Mouse (Mus musculus): Measurements from ENCODE around the gene Slfn2. TPM values are rescaled to one million over a fixed set of nuclear protein-coding genes. Genes with fewer than 3 reads are reported as not detected.

The Slfn2 gene
- polyA plus RNA-seq, 1 experiment: 0.77 TPM

- no peak for TF ChIP-seq CTCF (IDR thresholded peaks at IDR 0.05; ENCODE audit: borderline replicate concordance, extremely low read depth, insufficient read depth, insufficient read length)
- no peak for TF ChIP-seq POLR2A (IDR thresholded peaks at IDR 0.05; ENCODE audit: borderline replicate concordance, extremely low read depth, insufficient read depth, insufficient read length, poor library complexity, severe bottlenecking)
- DNase-seq (ENCODE audit: low read depth): no peak
Observed at GRCm38 (mm10) chr11:83060412-83061020, 4.4 kb upstream of the Slfn2 start.

- TF ChIP-seq POLR2A (IDR thresholded peaks at IDR 0.05; ENCODE audit: borderline replicate concordance, extremely low read depth, insufficient read depth, insufficient read length, poor library complexity, severe bottlenecking) (no peak), CTCF (IDR thresholded peaks at IDR 0.05; ENCODE audit: borderline replicate concordance, extremely low read depth, insufficient read depth, insufficient read length) (no peak)
- DNase-seq (ENCODE audit: low read depth): no peak
Observed at GRCm38 (mm10) chr11:83061806-83062205, 3.1 kb upstream of the Slfn2 start.

GRCm38 (mm10) chr11:83063126-83063525 lies 1.8 kb upstream of the Slfn2 start:
- no peak for DNase-seq (ENCODE audit: low read depth)
- TF ChIP-seq CTCF (IDR thresholded peaks at IDR 0.05; ENCODE audit: borderline replicate concordance, extremely low read depth, insufficient read depth, insufficient read length): no peak
- TF ChIP-seq POLR2A (IDR thresholded peaks at IDR 0.05; ENCODE audit: borderline replicate concordance, extremely low read depth, insufficient read depth, insufficient read length, poor library complexity, severe bottlenecking): no peak

DNA sequence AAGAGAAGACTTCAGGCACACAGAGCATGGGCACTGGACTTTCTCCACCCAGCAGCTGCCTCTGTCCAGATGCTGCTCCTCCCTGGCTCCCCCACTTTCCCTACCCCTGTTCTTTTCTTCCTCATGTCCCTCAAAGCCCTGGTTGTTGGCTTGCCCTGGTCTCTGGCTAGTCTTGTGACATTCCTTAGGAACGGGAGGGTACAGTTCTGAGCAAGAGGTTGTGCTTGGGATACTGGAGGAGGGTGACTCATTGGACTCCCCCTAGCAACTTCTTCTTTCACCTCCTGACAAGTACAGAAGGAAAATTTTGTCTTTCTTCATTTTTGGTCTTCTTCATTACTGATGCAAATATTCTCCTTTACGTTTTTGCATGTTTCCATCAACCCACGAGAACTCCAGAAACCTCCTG lies 967 bp upstream of the Slfn2 start:
- no peak for DNase-seq (ENCODE audit: low read depth)
- TF ChIP-seq POLR2A (IDR thresholded peaks at IDR 0.05; ENCODE audit: borderline replicate concordance, extremely low read depth, insufficient read depth, insufficient read length, poor library complexity, severe bottlenecking) (no peak), CTCF (IDR thresholded peaks at IDR 0.05; ENCODE audit: borderline replicate concordance, extremely low read depth, insufficient read depth, insufficient read length) (no peak)

DNA sequence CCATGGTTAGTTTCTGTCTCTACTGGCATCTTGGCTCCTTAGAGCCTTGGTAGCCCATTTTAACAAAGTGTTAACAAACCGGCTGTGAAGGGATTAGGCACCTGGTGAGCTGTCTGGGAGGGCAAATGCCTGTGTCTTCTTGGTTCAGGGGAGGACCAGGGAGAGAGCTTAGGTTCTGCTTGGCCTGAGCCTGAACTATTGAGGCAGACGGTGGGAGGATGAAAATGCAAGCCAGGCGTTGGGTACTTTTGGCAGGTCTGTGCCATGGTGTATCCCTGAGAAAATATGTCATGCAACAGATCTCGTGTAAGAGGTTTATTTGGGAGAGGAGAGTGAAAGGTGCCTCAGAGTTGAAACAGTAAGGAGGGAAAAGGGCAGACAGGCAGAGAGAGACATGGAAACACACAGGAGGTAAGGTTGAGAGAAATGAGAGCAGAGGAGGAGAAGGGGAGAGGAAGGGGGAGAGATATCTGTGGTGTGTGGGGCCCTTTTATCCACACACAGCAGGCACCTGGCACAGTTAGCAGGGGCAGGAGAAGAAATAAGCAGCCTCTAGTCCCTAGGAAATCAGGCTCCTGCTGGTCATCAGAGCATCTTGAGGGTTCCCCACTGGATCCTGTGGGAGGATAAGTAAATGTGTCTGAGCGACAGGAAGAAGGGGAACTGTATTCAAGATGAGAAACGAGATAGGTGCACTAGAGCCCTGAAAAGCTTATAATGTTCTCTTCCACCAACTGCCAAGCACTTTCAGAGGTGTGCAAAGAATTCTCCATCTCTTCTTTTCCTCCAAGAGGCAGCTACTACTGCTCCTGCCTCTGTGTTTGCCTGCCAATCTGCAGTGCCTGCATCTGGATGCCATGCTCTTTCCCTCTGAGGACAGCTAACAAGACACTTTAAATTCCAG lies 781 bp downstream of the Slfn2 start:
- TF ChIP-seq POLR2A (IDR thresholded peaks at IDR 0.05; ENCODE audit: borderline replicate concordance, extremely low read depth, insufficient read depth, insufficient read length, poor library complexity, severe bottlenecking): no peak
- TF ChIP-seq CTCF (IDR thresholded peaks at IDR 0.05; ENCODE audit: borderline replicate concordance, extremely low read depth, insufficient read depth, insufficient read length): no peak
- peak; percentile 3 for DNase-seq (ENCODE audit: low read depth)

DNA sequence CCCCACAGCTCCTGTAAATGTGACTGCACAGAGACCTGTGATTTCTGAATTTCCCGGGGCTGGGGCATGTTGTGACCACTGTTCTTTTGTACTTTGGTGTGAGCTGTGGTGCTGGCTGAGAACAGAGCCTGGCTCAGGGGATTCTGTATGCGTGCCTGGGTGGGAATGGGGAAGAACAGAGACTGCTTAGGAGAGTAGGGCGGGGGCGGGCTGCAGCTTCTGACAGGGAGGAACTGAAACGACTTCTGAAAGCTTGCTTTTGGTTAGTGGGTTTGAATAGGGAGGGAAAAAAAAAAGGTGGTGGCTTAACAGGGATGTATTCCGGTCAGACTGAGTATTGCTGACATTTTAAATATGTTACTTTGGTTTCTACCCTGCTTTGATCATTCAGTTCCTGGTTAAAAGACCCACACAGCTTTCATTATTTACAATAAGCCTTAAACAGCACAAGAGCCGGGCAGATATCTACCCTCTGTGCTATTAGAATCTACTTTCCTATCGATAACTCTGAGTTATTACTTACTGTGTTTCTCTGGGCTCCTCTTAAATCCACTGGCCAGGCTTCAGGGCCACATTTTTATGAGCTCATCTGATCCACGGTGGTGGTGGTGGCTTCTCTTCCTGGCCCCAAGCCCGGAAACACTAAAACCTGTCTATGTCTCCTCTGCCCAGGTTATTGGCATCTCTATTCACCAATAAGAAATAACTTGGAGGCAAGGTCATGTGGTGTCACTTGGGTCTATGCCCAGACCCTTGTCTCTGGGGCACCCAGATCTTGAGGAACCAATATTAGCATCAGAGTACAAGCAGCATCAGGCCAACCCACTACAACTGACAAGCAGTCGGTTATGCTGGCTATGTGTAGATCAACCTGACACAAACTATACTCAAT lies 2.0 kb downstream of the Slfn2 start:
- peak; percentile 45 for DNase-seq (ENCODE audit: low read depth)

DNA sequence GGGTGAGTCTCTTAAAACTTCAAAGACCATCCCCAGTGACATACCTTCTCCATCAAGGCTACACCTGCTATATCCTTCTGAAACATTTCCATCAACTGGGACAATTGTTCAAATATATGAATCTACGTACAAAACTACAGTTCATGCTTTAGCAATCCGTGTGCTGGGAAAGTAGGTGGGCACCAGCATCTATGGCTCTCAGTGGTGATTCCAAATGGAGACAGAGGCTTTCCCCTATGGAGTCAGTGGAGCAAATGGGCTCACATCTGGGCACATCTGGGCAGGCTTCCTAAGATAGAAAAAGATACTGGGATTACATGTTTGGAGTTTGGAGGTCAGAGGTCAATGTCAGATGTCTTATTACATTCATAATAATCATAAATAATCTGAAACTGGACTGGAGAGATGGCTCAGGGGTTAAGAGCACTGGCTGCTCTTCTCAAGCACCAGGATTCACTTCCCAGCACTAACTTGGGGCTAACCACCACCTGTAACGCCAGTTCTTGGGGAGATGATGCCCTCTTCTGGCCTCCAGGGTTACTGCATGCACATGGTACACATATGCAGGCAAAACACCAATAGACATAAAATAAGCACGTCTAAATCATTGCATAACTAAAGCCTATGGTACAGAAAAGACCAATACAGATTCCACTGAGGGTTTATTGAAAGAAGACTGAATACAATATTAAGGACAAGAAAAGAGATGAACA lies 3.2 kb downstream of the Slfn2 start:
- no peak for DNase-seq (ENCODE audit: low read depth)
- TF ChIP-seq POLR2A (IDR thresholded peaks at IDR 0.05; ENCODE audit: borderline replicate concordance, extremely low read depth, insufficient read depth, insufficient read length, poor library complexity, severe bottlenecking) (no peak), CTCF (IDR thresholded peaks at IDR 0.05; ENCODE audit: borderline replicate concordance, extremely low read depth, insufficient read depth, insufficient read length) (0 out of 2 replicates have a peak, but pooled peaks have one; percentile 19)

More for the DNA sequence above, 2.0 kb downstream of the Slfn2 start:
- TF ChIP-seq POLR2A (IDR thresholded peaks at IDR 0.05; ENCODE audit: borderline replicate concordance, extremely low read depth, insufficient read depth, insufficient read length, poor library complexity, severe bottlenecking) (no peak), CTCF (IDR thresholded peaks at IDR 0.05; ENCODE audit: borderline replicate concordance, extremely low read depth, insufficient read depth, insufficient read length) (no peak)

GRCm38 (mm10) chr11:83070321-83070970 lies 5.5 kb downstream of the Slfn2 start:
- TF ChIP-seq POLR2A (IDR thresholded peaks at IDR 0.05; ENCODE audit: borderline replicate concordance, extremely low read depth, insufficient read depth, insufficient read length, poor library complexity, severe bottlenecking) (no peak), CTCF (IDR thresholded peaks at IDR 0.05; ENCODE audit: borderline replicate concordance, extremely low read depth, insufficient read depth, insufficient read length) (no peak)
- DNase-seq (ENCODE audit: low read depth): no peak

- DNase-seq (ENCODE audit: low read depth): no peak
- TF ChIP-seq CTCF (IDR thresholded peaks at IDR 0.05; ENCODE audit: borderline replicate concordance, extremely low read depth, insufficient read depth, insufficient read length): no peak
- TF ChIP-seq POLR2A (IDR thresholded peaks at IDR 0.05; ENCODE audit: borderline replicate concordance, extremely low read depth, insufficient read depth, insufficient read length, poor library complexity, severe bottlenecking): no peak
Observed at GRCm38 (mm10) chr11:83077714-83078422, 13.0 kb downstream of the Slfn2 start.
